Mouse (Mus musculus): ENCODE measurements at regions not wholly inside any gene's neighbourhood (a gene's known extent, or its start where the extent isn't known, plus 50 kb on each side); places are given as distances from the start of the nearest gene placed in this dataset.
"Not testable (repeated sequence)": the region's sequence is repeated elsewhere in the genome, so short reads cannot be mapped to it uniquely, and the experiment has no call there.

- no peak for DNase-seq (ENCODE audit: low spot score)
Observed at GRCm38 (mm10) chr13:60471602-60472001, 130.1 kb upstream of the Dapk1 start.

GRCm38 (mm10) chr13:60476366-60476765 is 125.4 kb upstream of the Dapk1 start:
- DNase-seq (ENCODE audit: low spot score): no peak

- DNase-seq (ENCODE audit: low spot score): no peak
Observed at GRCm38 (mm10) chr13:60478301-60478700, 123.4 kb upstream of the Dapk1 start.

GRCm38 (mm10) chr13:60479043-60479861 is 122.5 kb upstream of the Dapk1 start:
- peak; percentile 34 for DNase-seq (ENCODE audit: low spot score)

GRCm38 (mm10) chr13:60479862-60480730 is 121.7 kb upstream of the Dapk1 start:
- DNase-seq (ENCODE audit: low spot score): peak; percentile 74

GRCm38 (mm10) chr13:60480731-60481431 is 120.9 kb upstream of the Dapk1 start:
- peak; percentile 72 for DNase-seq (ENCODE audit: low spot score)

- DNase-seq (ENCODE audit: low spot score): not testable (repeated sequence)
Observed at GRCm38 (mm10) chr13:60481451-60481850, 120.3 kb upstream of the Dapk1 start.

- no peak for DNase-seq (ENCODE audit: low spot score)
Observed at GRCm38 (mm10) chr13:60481946-60482345, 119.8 kb upstream of the Dapk1 start.

- DNase-seq (ENCODE audit: low spot score): peak; percentile 63
Observed at GRCm38 (mm10) chr13:60486105-60486504, 115.6 kb upstream of the Dapk1 start.

GRCm38 (mm10) chr13:60486871-60487270 is 114.9 kb upstream of the Dapk1 start:
- no peak for DNase-seq (ENCODE audit: low spot score)

- no peak for DNase-seq (ENCODE audit: low spot score)
Observed at GRCm38 (mm10) chr13:60488131-60488883, 113.4 kb upstream of the Dapk1 start.

- DNase-seq (ENCODE audit: low spot score): no peak
Observed at GRCm38 (mm10) chr13:60488884-60489265, 112.9 kb upstream of the Dapk1 start.

- DNase-seq (ENCODE audit: low spot score): no peak
Observed at GRCm38 (mm10) chr13:60491948-60492464, 109.7 kb upstream of the Dapk1 start.

- no peak for DNase-seq (ENCODE audit: low spot score)
Observed at GRCm38 (mm10) chr13:60493836-60494235, 107.9 kb upstream of the Dapk1 start.

GRCm38 (mm10) chr13:60497714-60498400 is 103.9 kb upstream of the Dapk1 start:
- peak; percentile 82 for DNase-seq (ENCODE audit: low spot score)

- DNase-seq (ENCODE audit: low spot score): no peak
Observed at GRCm38 (mm10) chr13:60504196-60504595, 97.6 kb upstream of the Dapk1 start.

GRCm38 (mm10) chr13:60507611-60508010 is 94.1 kb upstream of the Dapk1 start:
- DNase-seq (ENCODE audit: low spot score): no peak

- no peak for DNase-seq (ENCODE audit: low spot score)
Observed at GRCm38 (mm10) chr13:60508054-60508453, 93.7 kb upstream of the Dapk1 start.

- DNase-seq (ENCODE audit: low spot score): no peak
Observed at GRCm38 (mm10) chr13:60508856-60509255, 92.9 kb upstream of the Dapk1 start.

- DNase-seq (ENCODE audit: low spot score): no peak
Observed at GRCm38 (mm10) chr13:60511101-60511500, 90.6 kb upstream of the Dapk1 start.

- DNase-seq (ENCODE audit: low spot score): no peak
Observed at GRCm38 (mm10) chr13:60511628-60512027, 90.1 kb upstream of the Dapk1 start.

Measured in yolk sac, embryonic 10.5 days (tissue).